Mouse (Mus musculus): ENCODE results near the gene Gtpbp8. TPM values are rescaled to one million over a fixed set of nuclear protein-coding genes. Genes with fewer than 3 reads are reported as not detected.

Gene Gtpbp8
- polyA plus RNA-seq, 1 experiment from 2014 or later = 26.3 TPM

DNA sequence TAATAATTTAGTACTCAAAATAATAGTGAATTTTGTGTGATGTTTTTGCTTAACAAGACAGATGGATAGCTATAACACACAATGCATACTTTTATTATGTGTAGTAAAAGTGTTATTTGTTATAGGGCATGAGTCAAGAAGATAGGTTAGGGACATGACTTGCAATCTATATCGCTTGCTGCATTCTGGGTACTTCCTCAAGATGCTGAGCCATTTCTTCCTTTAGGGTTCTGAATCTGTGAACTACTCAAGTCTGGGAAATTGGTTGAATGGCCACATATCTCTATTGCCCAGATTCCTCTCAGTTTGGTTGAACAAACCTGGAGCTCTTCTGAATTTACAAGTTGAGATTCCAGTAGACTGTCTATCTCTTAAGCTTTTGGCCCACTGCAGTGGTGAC lies 53.6 kb downstream of the Gtpbp8 start:
- Histone ChIP-seq H3K27me3 (ENCODE audit: insufficient read depth, poor library complexity, severe bottlenecking) (no peaks in the 10 kb centered on the region), H3K9me3 (no peaks in the 10 kb centered on the region), H3K4me3 (no peak overlapping the region), H3K4me1 (peaks cover 30% of the 10 kb centered on the region), H3K27ac (no peak overlapping the region), H3K36me3 (no peaks in the 10 kb centered on the region)
- 83% methylated on average over 1 of the region's 1 CpGs for WGBS
- no peak for DNase-seq (ENCODE audit: low spot score)

DNA sequence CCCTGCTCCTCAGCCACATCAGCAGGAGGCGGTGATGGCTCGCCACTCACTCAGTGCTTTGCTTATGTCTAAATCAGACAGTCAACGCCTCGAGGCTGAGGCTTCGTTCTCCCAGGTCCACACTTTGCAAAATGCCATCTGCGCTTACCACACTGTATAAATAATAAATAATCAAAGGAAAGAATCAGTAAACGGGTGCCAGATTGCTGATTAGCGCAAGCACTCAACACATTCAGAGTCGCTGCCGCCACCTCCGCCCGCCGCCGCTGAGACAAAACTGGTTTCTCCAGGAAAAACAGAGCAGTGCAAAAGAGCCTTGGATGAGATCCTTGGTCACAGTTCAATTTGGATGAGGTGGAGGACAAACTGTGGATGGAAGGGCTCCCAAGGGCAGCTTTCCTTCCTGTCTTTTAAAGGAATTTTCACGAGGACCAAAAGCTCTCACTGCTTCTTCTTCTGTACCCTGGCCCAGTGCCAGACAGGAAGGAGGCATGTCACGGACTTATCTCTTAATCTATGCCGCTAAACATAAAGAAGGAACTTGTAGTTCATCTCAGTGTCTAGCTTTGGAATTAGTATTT lies 54.5 kb downstream of the Gtpbp8 start:
- Histone ChIP-seq H3K9me3 (no peaks in the 10 kb centered on the region), H3K4me3 (no peak overlapping the region; the same call in 1 of the 2 replicates), H3K4me1 (peaks cover 35% of the 10 kb centered on the region), H3K27me3 (ENCODE audit: insufficient read depth, poor library complexity, severe bottlenecking) (no peaks in the 10 kb centered on the region), H3K36me3 (no peaks in the 10 kb centered on the region), H3K27ac (peak overlapping the region; percentile 30; the same call in 1 of the 2 replicates)
- no peak for DNase-seq (ENCODE audit: low spot score)
- 47% methylated on average over 17 of the region's 17 CpGs for WGBS

DNA sequence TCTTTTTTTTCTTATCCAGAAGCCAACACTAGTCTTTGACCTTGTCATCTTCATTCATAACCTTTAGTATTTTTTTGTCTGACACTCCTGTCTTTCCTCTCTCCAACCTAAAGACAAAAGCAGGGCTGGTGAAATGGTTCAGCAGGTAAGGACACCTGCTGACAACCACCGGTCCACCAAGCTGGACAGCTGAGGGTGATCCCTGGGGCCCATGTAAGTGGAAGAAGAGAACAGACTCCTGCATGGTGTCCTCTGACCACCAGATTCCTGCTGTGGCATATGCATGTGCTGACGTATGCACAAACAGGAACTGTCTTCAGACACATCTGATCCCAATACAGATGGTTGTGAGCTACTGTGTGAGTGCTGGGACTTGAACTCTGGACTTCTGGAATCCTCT lies 55.1 kb downstream of the Gtpbp8 start:
- Histone ChIP-seq H3K36me3 (no peaks in the 10 kb centered on the region), H3K9me3 (no peaks in the 10 kb centered on the region), H3K27me3 (ENCODE audit: insufficient read depth, poor library complexity, severe bottlenecking) (no peaks in the 10 kb centered on the region), H3K27ac (no peak overlapping the region), H3K4me3 (no peak overlapping the region), H3K4me1 (peaks cover 32% of the 10 kb centered on the region)
- no peak for DNase-seq (ENCODE audit: low spot score)
- 60% methylated on average over 2 of the region's 2 CpGs for WGBS

DNA sequence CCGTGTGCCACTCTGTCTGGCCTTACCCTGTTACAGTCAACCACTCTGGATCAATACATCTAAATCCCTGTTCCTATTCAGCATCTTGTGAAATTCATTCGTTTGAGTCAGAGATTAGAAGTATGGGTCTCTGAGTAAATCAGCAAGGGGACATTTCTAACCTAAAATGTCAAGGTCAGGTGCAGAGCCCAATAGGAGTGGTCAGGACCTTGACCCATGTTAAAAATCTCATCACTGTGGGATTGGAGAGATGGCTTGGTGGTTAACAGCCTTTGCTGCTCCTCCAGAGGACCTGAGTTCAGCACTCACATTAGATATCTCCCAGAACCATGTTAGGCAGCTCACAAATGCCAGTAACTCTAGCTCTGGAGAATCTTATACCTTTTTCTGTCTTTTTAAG lies 55.7 kb downstream of the Gtpbp8 start:
- no peak for DNase-seq (ENCODE audit: low spot score)
- Histone ChIP-seq H3K4me3 (no peak overlapping the region), H3K9me3 (no peaks in the 10 kb centered on the region), H3K27me3 (ENCODE audit: insufficient read depth, poor library complexity, severe bottlenecking) (no peaks in the 10 kb centered on the region), H3K27ac (no peak overlapping the region), H3K4me1 (peaks cover 26% of the 10 kb centered on the region), H3K36me3 (no peaks in the 10 kb centered on the region)
- WGBS = 75% methylated on average over 2 of the region's 2 CpGs

DNA sequence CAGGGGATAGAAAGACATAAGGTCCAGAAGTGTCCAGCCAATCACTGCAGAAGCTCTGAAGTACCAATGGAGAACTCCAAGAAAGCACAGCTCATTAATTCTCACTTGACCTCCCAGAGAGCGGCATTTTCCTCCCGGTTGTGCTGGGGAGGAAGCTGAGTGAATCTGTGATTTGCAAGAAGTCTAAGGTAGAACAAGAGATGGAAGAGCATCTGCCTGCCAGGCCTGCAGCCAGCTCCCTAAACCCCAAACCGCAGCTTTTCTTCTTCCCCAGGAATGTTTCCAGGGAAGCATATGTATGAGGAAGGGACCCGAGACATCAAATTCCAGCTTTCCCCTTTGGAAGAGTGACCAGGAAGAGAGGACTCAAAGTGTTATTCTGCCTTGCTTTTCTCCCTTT lies 57.7 kb downstream of the Gtpbp8 start:
- peak overlapping the region; percentile 62; the same call in 1 of the 2 replicates for H3K27ac ChIP-seq
- no peak for DNase-seq (ENCODE audit: low spot score)
- H3K4me1 ChIP-seq = peaks cover 24% of the 10 kb centered on the region
- no peaks in the 10 kb centered on the region for H3K36me3 ChIP-seq
- WGBS = 18% methylated on average over 4 of the region's 4 CpGs
- peak overlapping the region; percentile 50 for H3K4me3 ChIP-seq
- H3K27me3 ChIP-seq (ENCODE audit: insufficient read depth, poor library complexity, severe bottlenecking) = no peaks in the 10 kb centered on the region
- no peaks in the 10 kb centered on the region for H3K9me3 ChIP-seq

DNA sequence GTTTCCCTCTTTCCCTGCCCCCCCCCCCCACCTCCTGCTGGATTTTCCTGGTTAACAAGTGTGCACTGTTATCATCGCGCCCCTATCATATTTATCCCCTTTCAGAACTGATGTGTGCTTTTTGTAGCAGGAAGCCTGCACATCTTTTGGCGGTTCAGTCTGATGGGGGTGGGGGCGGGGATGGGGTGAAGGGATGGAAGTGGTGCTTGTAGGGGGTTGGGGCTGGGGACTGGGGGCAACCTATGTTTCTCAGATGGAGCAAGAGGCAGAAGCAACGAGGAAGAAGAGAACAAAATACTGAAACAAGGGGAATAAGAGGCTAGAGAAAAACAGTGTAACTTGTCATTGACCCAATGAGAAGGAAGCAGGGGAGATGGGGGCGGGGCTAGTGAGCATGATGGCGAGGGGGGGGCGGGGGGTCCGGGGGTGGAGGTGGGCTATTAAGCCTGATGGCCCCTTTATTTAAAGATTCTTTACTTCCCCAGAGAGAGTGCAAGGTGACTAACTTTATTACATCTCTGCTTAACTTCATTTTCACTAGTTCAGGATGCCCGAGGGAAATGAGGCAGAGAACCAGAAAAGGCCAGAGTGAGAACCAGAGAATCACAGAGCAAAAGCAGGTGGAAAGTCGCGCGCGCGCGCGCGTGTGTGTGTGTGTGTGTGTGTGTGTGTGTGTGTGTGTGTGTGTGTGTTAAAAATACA lies 58.3 kb downstream of the Gtpbp8 start:
- H3K4me1 ChIP-seq = peaks cover 24% of the 10 kb centered on the region

DNA sequence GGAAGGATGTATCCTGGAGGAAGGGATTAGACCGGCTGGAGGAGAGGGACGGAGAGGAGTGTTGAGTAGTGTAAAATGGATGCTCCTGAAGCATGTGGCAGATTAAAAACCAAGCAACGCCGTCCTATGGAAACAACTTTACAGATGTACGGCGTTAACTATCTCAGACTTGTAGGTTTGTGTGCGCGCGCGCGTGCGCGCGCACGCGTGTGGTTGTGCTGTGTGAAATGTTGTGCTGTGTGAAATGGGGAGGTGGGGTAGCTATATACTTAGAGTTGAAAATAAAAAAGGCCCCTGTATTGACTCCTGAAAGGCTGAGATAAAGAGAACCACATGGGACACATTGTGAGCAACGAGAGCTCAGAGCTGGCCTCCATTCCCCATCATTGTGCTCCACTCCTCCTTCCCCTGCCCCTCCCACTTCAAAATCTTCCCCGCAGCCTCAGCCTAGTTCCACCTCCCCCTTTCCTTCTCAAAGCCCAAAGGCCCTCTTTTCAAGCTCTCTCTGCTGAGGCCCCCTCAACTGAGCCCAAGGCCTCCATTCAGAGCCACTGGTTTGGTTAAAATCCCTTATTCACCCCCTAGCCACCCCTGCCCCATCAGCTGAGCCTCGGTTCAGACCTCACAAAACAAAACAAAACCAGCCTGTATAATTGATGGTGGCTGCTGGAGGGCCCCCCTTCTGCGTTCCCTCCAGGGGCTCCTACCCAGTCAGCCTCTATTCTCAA lies 59.0 kb downstream of the Gtpbp8 start:
- H3K4me1 ChIP-seq = peaks cover 24% of the 10 kb centered on the region
- WGBS = 51% methylated on average over 20 of the region's 20 CpGs
- H3K9me3 ChIP-seq = peaks cover 2% of the 10 kb centered on the region; the same call in 1 of the 2 replicates
- no peaks in the 10 kb centered on the region for H3K36me3 ChIP-seq
- H3K27ac ChIP-seq = peak overlapping the region; percentile 79
- no peak for DNase-seq (ENCODE audit: low spot score)
- no peaks in the 10 kb centered on the region for H3K27me3 ChIP-seq (ENCODE audit: insufficient read depth, poor library complexity, severe bottlenecking)
- H3K4me3 ChIP-seq = peak overlapping the region; percentile 50

More for the DNA sequence above, 58.3 kb downstream of the Gtpbp8 start:
- DNase-seq (ENCODE audit: low spot score) = no peak
- no peaks in the 10 kb centered on the region for H3K27me3 ChIP-seq (ENCODE audit: insufficient read depth, poor library complexity, severe bottlenecking)
- H3K36me3 ChIP-seq = no peaks in the 10 kb centered on the region
- peak overlapping the region; percentile 50 for H3K4me3 ChIP-seq
- peak overlapping the region; percentile 79 for H3K27ac ChIP-seq
- no peaks in the 10 kb centered on the region for H3K9me3 ChIP-seq
- WGBS = 11% methylated on average over 17 of the region's 18 CpGs

Other genes with a start within 250 kb of the Gtpbp8 start
- gene Boc, start 187.5 kb downstream of the Gtpbp8 start, polyA plus RNA-seq (2016; fragmentation: Nextera tagmentation; extraction: Ambion mirVana) = 5.4 and 8.7 TPM in 2 replicates
- 8.7 and 9.3 TPM in 2 replicates for gene Nepro, start 22.1 kb downstream of the Gtpbp8 start, polyA plus RNA-seq (2016; fragmentation: Nextera tagmentation; extraction: Ambion mirVana)
- 1.8 and 2.6 TPM in 2 replicates for gene Cd200r1, start 19.4 kb upstream of the Gtpbp8 start, polyA plus RNA-seq (2016; fragmentation: Nextera tagmentation; extraction: Ambion mirVana)
- gene Cd200r4, start 65.4 kb upstream of the Gtpbp8 start, polyA plus RNA-seq (2016; fragmentation: Nextera tagmentation; extraction: Ambion mirVana) = 0.08 TPM in 1 of 2 replicates, not detected in the other
- 0.28 and 0.29 TPM in 2 replicates for gene Cd200r2, start 120.7 kb upstream of the Gtpbp8 start, polyA plus RNA-seq (2016; fragmentation: Nextera tagmentation; extraction: Ambion mirVana)
- 0.36 and 0.54 TPM in 2 replicates for gene Cd200r3, start 197.3 kb upstream of the Gtpbp8 start, polyA plus RNA-seq (2016; fragmentation: Nextera tagmentation; extraction: Ambion mirVana)

All from heart, embryonic 10.5 days (tissue).